Mouse (Mus musculus) inflammation-experienced regulatory T-cells, adult 6 months (primary cell): ENCODE measurements around the gene Trim9. TPM values are rescaled to one million over a fixed set of nuclear protein-coding genes. Genes with fewer than 3 reads are reported as not detected.

Source experiments
- ATAC-seq: one replicate; pipeline ENCODE4 v1.8.0; 2017
- polyA plus RNA-seq, 3 experiments: library from polyadenylated mRNA; unstranded; fragments of 100-300 nt; shearing (Covaris generic); gene quantifications; one replicate each; pipeline ENCODE4 v1.2.1; 2017

Gene Trim9
- polyA plus RNA-seq, 3 experiments from 2014 or later: not detected

GRCm38 (mm10) chr12:70204433-70204832 lies 143.0 kb downstream of the Trim9 start:
- ATAC-seq: no peak

- ATAC-seq: no peak
Measured at GRCm38 (mm10) chr12:70201926-70202529, 145.4 kb downstream of the Trim9 start.

GRCm38 (mm10) chr12:70196341-70196740 lies 151.1 kb downstream of the Trim9 start:
- ATAC-seq: no peak

GRCm38 (mm10) chr12:70195426-70195825 lies 152.0 kb downstream of the Trim9 start:
- no peak for ATAC-seq

Other genes starting within 250 kb of the Trim9 start
- 10 to 100 TPM; 14.6 to 25.0 (median 24.6) TPM for gene Nin, start 233.9 kb downstream of the Trim9 start, polyA plus RNA-seq
- gene Abhd12b, start 193.5 kb downstream of the Trim9 start, polyA plus RNA-seq: 1 to 10 TPM in 2 of 3 experiments, under 1 TPM in 1; 0.53 to 3.1 (median 1.9) TPM
- gene Pygl, start 116.1 kb downstream of the Trim9 start, polyA plus RNA-seq: 1 to 10 TPM in 1 of 3 experiments, under 1 TPM in 2; 0.16 to 1.1 (median 0.77) TPM
- 100 to 1,000 TPM; 114 to 126 (median 125) TPM for gene Tmx1, start 105.5 kb upstream of the Trim9 start, polyA plus RNA-seq